Mouse (Mus musculus) ovary, adult 18-20 months (tissue): ENCODE measurements around the gene Fgf7.

Experiments used
- DNase-seq: peaks from one replicate; pipeline ENCODE4 v3.0.0; 2022; ENCODE audit warnings: low spot score, mixed read lengths

The Fgf7 gene

GRCm38 (mm10) chr2:126061037-126061773 lies 26.7 kb downstream of the Fgf7 start:
- DNase-seq: no peak

GRCm38 (mm10) chr2:126062876-126063275 lies 28.4 kb downstream of the Fgf7 start:
- DNase-seq: no peak

- DNase-seq: no peak
Measured at GRCm38 (mm10) chr2:126064814-126065213, 30.4 kb downstream of the Fgf7 start.

GRCm38 (mm10) chr2:126065303-126065856 lies 30.9 kb downstream of the Fgf7 start:
- no peak for DNase-seq

GRCm38 (mm10) chr2:126069740-126070139 lies 35.3 kb downstream of the Fgf7 start:
- DNase-seq: no peak

GRCm38 (mm10) chr2:126073744-126074143 lies 39.3 kb downstream of the Fgf7 start:
- no peak for DNase-seq

- DNase-seq: no peak
Measured at GRCm38 (mm10) chr2:126076506-126076905, 42.0 kb downstream of the Fgf7 start.

GRCm38 (mm10) chr2:126079086-126079485 lies 44.6 kb downstream of the Fgf7 start:
- DNase-seq: no peak

GRCm38 (mm10) chr2:126084326-126084725 lies 49.9 kb downstream of the Fgf7 start:
- no peak for DNase-seq

- DNase-seq: no peak
Measured at GRCm38 (mm10) chr2:126086187-126086586, 51.7 kb downstream of the Fgf7 start.

GRCm38 (mm10) chr2:126090432-126090831 lies 56.0 kb downstream of the Fgf7 start:
- DNase-seq: no peak

GRCm38 (mm10) chr2:126094616-126095015 lies 60.2 kb downstream of the Fgf7 start:
- DNase-seq: no peak
